Mouse (Mus musculus) small intestine, adult 2 months (tissue): ENCODE measurements at regions not wholly inside any gene's neighbourhood (a gene's known extent, or its start where the extent isn't known, plus 50 kb on each side); places are given as distances from the start of the nearest gene placed in this dataset.

Experiments
- CTCF ChIP-seq: fragments of 200-500 bp; IDR thresholded peaks from 2 replicates; pipeline ENCODE4 v1.5.1; 2012; ENCODE audit warnings: low read depth, mild to moderate bottlenecking, control low read depth, inconsistent platforms, low read length, moderate library complexity, mixed read lengths; ENCODE audit not compliant: insufficient replicate concordance, insufficient read length; ENCODE audit errors: extremely low read depth
- POLR2A ChIP-seq: fragments of 200-500 bp; IDR thresholded peaks from 2 replicates; pipeline ENCODE4 v1.6.1; 2012; ENCODE audit warnings: low read depth, mild to moderate bottlenecking, control low read depth, inconsistent platforms, low read length, moderate library complexity

DNA sequence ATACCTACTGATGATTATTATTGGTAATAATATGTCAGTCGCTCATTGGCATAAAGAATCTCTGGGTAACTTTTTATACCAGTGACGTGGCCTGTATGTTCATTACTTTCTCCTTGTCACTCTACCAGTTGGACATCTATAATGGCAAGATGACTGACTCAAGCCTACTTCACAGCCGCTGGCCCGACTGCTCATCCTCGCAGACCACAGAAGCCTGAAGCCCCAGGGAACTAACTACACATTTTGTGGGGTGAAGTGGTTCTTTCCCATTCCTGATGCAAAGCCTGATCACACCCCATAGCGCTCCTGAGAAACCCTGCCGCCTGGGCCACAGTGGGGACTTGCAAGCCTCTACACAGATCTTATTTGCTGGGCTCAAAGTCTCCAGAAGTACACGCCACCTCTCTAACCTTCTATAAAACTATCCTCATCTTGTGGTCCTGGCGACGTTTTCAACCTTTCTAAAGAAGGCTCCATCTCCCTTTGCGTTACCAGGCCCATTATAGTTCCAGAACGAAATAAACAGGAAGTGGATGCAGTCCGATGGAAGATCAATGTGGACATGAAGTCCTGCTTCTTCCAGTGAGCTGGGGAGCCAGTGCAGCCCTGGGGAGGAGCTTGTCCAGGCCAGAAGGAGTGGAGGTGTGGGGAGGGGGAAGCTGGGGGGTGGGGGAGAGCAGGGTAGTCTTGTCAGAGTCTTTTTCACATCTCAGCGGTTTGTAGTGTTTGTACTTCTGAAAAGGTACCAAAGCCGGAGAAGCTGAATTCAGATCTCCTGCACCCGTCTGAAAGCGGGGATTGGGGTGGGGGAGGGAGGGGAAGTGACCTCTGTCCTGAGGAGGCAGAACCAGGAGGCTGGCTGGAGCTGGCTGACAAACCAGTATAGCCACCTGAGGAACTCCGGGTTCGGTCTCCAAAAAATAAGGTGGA, 84.9 kb downstream of the Irs2 start:
- TF ChIP-seq POLR2A (no peak), CTCF (no peak)
